Mouse (Mus musculus) gastrocnemius, adult 2 months (tissue): ENCODE results near the gene Hist1h4a. TPM values are rescaled to one million over a fixed set of nuclear protein-coding genes. Genes with fewer than 3 reads are reported as not detected.
"Not testable (repeated sequence)": the region's sequence is repeated elsewhere in the genome, so short reads cannot be mapped to it uniquely, and the experiment has no call there.

Experiments used
- DNase-seq: peaks from one replicate; pipeline ENCODE4 v3.0.0; 2022
- H3K27ac ChIP-seq: fragments of 200-600 bp; 2 replicates; pipeline ENCODE4 v1.8.1; 2022; ENCODE audit warnings: mild to moderate bottlenecking
- H3K4me3 ChIP-seq: fragments of 200-600 bp; 2 replicates; pipeline ENCODE4 v1.8.1; 2022; ENCODE audit warnings: mild to moderate bottlenecking, moderate library complexity
- CTCF ChIP-seq: fragments of 200-600 bp; IDR thresholded peaks from 2 replicates; pipeline ENCODE4 v1.8.1; 2022; ENCODE audit warnings: antibody characterized with exemption, mild to moderate bottlenecking, moderate library complexity
- intact Hi-C: fragments of 180-260 bp; cut with DNase I; formaldehyde crosslinking; loops from one replicate; pipeline ENCODE4 v1.15.1; 2025
- microRNA-seq: library from miRNA; unstranded; fragments of <30 nt; microRNA quantifications from one replicate; pipeline ENCODE4 v1.2.0, GENCODE M21; 2021
- total RNA-seq, 2 experiments: library from RNA; stranded (reverse); gene quantifications; 2 replicates each; pipeline ENCODE4 v1.2.3; 2021

Gene Hist1h4a
- total RNA-seq, 2 experiments from 2014 or later, result 0.61 to 1.4 TPM

- intact Hi-C loops, result loop anchor here (5.0 to 10.0 kb wide), 3 partner anchors 52 to 305 kb away; partner anchors contain the start of genes Hist1h2ac, Hist1h2bc and Hist1h3e
Measured at GRCm38 (mm10) chr13:23737091-23737490, 23.9 kb downstream of the Hist1h4a start.

GRCm38 (mm10) chr13:23732156-23732804 lies 28.8 kb downstream of the Hist1h4a start:
- peak; percentile 91 for TF ChIP-seq CTCF
- Histone ChIP-seq H3K4me3 (no peak overlapping the region), H3K27ac (0 out of 2 replicates have a peak overlapping the region, but pooled peaks have one; percentile 4)
- DNase-seq, result no peak
- intact Hi-C loops, result loop anchor here (1.0 to 10.0 kb wide), 3 partner anchors 31 to 167 kb away; partner anchors contain the start of genes Hist1h2ac, Hist1h2bc and Hist1h3e

More at GRCm38 (mm10) chr13:23737091-23737490, 23.9 kb downstream of the Hist1h4a start:
- no peak overlapping the region for H3K27ac ChIP-seq
- no peak overlapping the region for H3K4me3 ChIP-seq
- TF ChIP-seq CTCF, result no peak
- DNase-seq, result no peak

GRCm38 (mm10) chr13:23730479-23730878 lies 30.6 kb downstream of the Hist1h4a start:
- intact Hi-C loops, result loop anchor here (10.0 kb wide), 2 partner anchors 46 to 166 kb away; partner anchors contain the start of genes Hist1h2ac, Hist1h2bc and Hist1h3e
- no peak for TF ChIP-seq CTCF
- DNase-seq, result peak; percentile 34
- H3K27ac ChIP-seq, result peak overlapping the region; percentile 29; the same call in 1 of the 2 replicates
- H3K4me3 ChIP-seq, result no peak overlapping the region

- intact Hi-C loops, result loop anchor here (10.0 kb wide), 2 partner anchors 45 to 165 kb away; partner anchors contain the start of genes Hist1h2ac, Hist1h2bc and Hist1h3e
- Histone ChIP-seq H3K27ac (0 out of 2 replicates have a peak overlapping the region, but pooled peaks have one; percentile 8), H3K4me3 (no peak overlapping the region)
- TF ChIP-seq CTCF, result no peak
- DNase-seq, result no peak
Measured at GRCm38 (mm10) chr13:23729706-23730105, 31.3 kb downstream of the Hist1h4a start.

GRCm38 (mm10) chr13:23729192-23729525 lies 31.9 kb downstream of the Hist1h4a start:
- no peak overlapping the region for H3K27ac ChIP-seq
- peak; percentile 28 for DNase-seq
- no peak overlapping the region for H3K4me3 ChIP-seq
- TF ChIP-seq CTCF, result no peak
- intact Hi-C loops, result no loop called here

GRCm38 (mm10) chr13:23728472-23729191 lies 32.4 kb downstream of the Hist1h4a start:
- DNase-seq, result no peak
- no peak for TF ChIP-seq CTCF
- intact Hi-C loops, result no loop called here
- no peak overlapping the region for H3K4me3 ChIP-seq
- no peak overlapping the region for H3K27ac ChIP-seq

- DNase-seq, result no peak
- intact Hi-C loops, result no loop called here
- TF ChIP-seq CTCF, result no peak
- Histone ChIP-seq H3K27ac (no peak overlapping the region), H3K4me3 (no peak overlapping the region)
Measured at GRCm38 (mm10) chr13:23725213-23725612, 35.8 kb downstream of the Hist1h4a start.

- Histone ChIP-seq H3K27ac (no peak overlapping the region), H3K4me3 (no peak overlapping the region)
- intact Hi-C loops, result no loop called here
- TF ChIP-seq CTCF, result no peak
- DNase-seq, result no peak
Measured at GRCm38 (mm10) chr13:23724239-23724638, 36.8 kb downstream of the Hist1h4a start.

GRCm38 (mm10) chr13:23717593-23718245 lies 43.3 kb downstream of the Hist1h4a start:
- DNase-seq, intact Hi-C loops, H3K27ac ChIP-seq, H3K4me3 ChIP-seq: not testable (repeated sequence)

- intact Hi-C loops, result no loop called here
- no peak overlapping the region; the same call in 1 of the 2 replicates for H3K27ac ChIP-seq
- DNase-seq, result no peak
- TF ChIP-seq CTCF, result no peak
- no peak overlapping the region for H3K4me3 ChIP-seq
Measured at GRCm38 (mm10) chr13:23717176-23717575, 43.9 kb downstream of the Hist1h4a start.

GRCm38 (mm10) chr13:23716261-23717042 lies 44.6 kb downstream of the Hist1h4a start:
- Histone ChIP-seq H3K4me3 (no peak overlapping the region), H3K27ac (peak overlapping the region; percentile 20; the same call in 1 of the 2 replicates)
- intact Hi-C loops, result no loop called here
- no peak for TF ChIP-seq CTCF
- DNase-seq, result no peak

Small RNAs within 50 kb of the gene (microRNA-seq; reads per million reads assigned to microRNA genes)
- gene Gm44314 (not detected), gene Gm44484 (not detected)

Other genes starting within 250 kb of the Hist1h4a start
- 100 to 1,000 TPM; 131 to 139 TPM for gene Hist1h4h, start 230.2 kb downstream of the Hist1h4a start, total RNA-seq
- gene Hist1h2af, start 227.3 kb downstream of the Hist1h4a start, total RNA-seq, result 1 to 10 TPM in 1 of 2 experiments, not detected in 1; 2.0 TPM
- gene Hist1h3g, start 225.8 kb downstream of the Hist1h4a start, total RNA-seq, result not detected
- 1 to 10 TPM in 1 of 2 experiments, under 1 TPM in 1; 0.94 to 1.0 TPM for gene Hist1h2bh, start 217.8 kb downstream of the Hist1h4a start, total RNA-seq
- gene Hist1h3f, start 217.2 kb downstream of the Hist1h4a start, total RNA-seq, result 1 to 10 TPM; 2.9 to 4.0 TPM
- gene Hist1h4f, start 209.6 kb downstream of the Hist1h4a start, total RNA-seq, result 1 to 10 TPM; 7.8 to 8.7 TPM
- under 1 TPM; 0.56 to 0.81 TPM for gene Hist1h1d, start 208.0 kb downstream of the Hist1h4a start, total RNA-seq
- gene Hist1h3e, start 198.9 kb downstream of the Hist1h4a start, total RNA-seq, result 10 to 100 TPM in 1 of 2 experiments, 1 to 10 TPM in 1; 8.3 to 12.9 TPM
- under 1 TPM in 1 of 2 experiments, not detected in 1; 0.45 TPM for gene Hist1h2ae, start 190.0 kb downstream of the Hist1h4a start, total RNA-seq
- gene Hist1h2bg, start 189.8 kb downstream of the Hist1h4a start, total RNA-seq, result 1 to 10 TPM; 2.9 to 7.6 TPM
- gene Hist1h2bf, start 187.0 kb downstream of the Hist1h4a start, total RNA-seq, result 1 to 10 TPM; 3.6 to 3.8 TPM
- gene Hist1h2ad, start 186.8 kb downstream of the Hist1h4a start, total RNA-seq, result 1 to 10 TPM; 1.0 to 1.3 TPM
- 1 to 10 TPM; 2.0 to 3.0 TPM for gene Hist1h3d, start 185.5 kb downstream of the Hist1h4a start, total RNA-seq
- gene Hist1h4d, start 179.6 kb downstream of the Hist1h4a start, total RNA-seq, result 10 to 100 TPM; 31.0 to 36.0 TPM
- gene Hist1h2be, start 140.1 kb downstream of the Hist1h4a start, total RNA-seq, result 10 to 100 TPM; 10.8 to 17.5 TPM
- 10 to 100 TPM; 29.1 to 34.0 TPM for gene Hist1h1e, start 138.7 kb downstream of the Hist1h4a start, total RNA-seq
- under 1 TPM; 0.84 to 0.92 TPM for gene Hist1h2ac, start 77.3 kb downstream of the Hist1h4a start, total RNA-seq
- gene Hist1h2bc, start 77.0 kb downstream of the Hist1h4a start, total RNA-seq, result 10 to 100 TPM; 59.1 to 76.4 TPM
- gene Hist1h1t, start 65.4 kb downstream of the Hist1h4a start, total RNA-seq, result not detected
- gene Hist1h4c, start 62.8 kb downstream of the Hist1h4a start, total RNA-seq, result 10 to 100 TPM; 49.8 to 61.2 TPM
- 10 to 100 TPM; 16.0 to 18.7 TPM for gene Hfe, start 50.4 kb downstream of the Hist1h4a start, total RNA-seq
- gene Hist1h1c, start 22.4 kb downstream of the Hist1h4a start, total RNA-seq, result 100 to 1,000 TPM; 135 to 164 TPM
- not detected for gene Hist1h3c, start 15.6 kb downstream of the Hist1h4a start, total RNA-seq
- gene Hist1h2bb, start 14.5 kb downstream of the Hist1h4a start, total RNA-seq, result 1 to 10 TPM; 1.1 to 2.3 TPM
- 1 to 10 TPM in 1 of 2 experiments, not detected in 1; 1.9 TPM for gene Hist1h2ab, start 10.1 kb downstream of the Hist1h4a start, total RNA-seq
- gene Hist1h3b, start 9.0 kb downstream of the Hist1h4a start, total RNA-seq, result 1 to 10 TPM; 1.6 to 1.8 TPM
- 1 to 10 TPM; 2.1 to 3.7 TPM for gene Hist1h4b, start 4.2 kb downstream of the Hist1h4a start, total RNA-seq
- gene Hist1h3a, start 1.2 kb upstream of the Hist1h4a start, total RNA-seq, result 1 to 10 TPM; 2.9 to 4.2 TPM
- 1 to 10 TPM; 1.2 to 1.5 TPM for gene Hist1h1a, start 2.4 kb upstream of the Hist1h4a start, total RNA-seq
- gene Trim38, start 8.7 kb upstream of the Hist1h4a start, total RNA-seq, result not detected
- gene Slc17a2, start 45.8 kb upstream of the Hist1h4a start, total RNA-seq, result not detected
- gene Slc17a3, start 78.2 kb upstream of the Hist1h4a start, total RNA-seq, result not detected
- gene Slc17a1, start 106.5 kb upstream of the Hist1h4a start, total RNA-seq, result not detected
- not detected for gene Slc17a4, start 153.8 kb upstream of the Hist1h4a start, total RNA-seq
- not detected for gene Hist1h2ba, start 172.9 kb upstream of the Hist1h4a start, total RNA-seq
- gene Hist1h2aa, start 173.2 kb upstream of the Hist1h4a start, total RNA-seq, result not detected
- gene Scgn, start 230.0 kb upstream of the Hist1h4a start, total RNA-seq, result not detected